Mouse (Mus musculus): ENCODE measurements around the gene Icam5.

- TF ChIP-seq POLR2A (IDR thresholded peaks at IDR 0.05; ENCODE audit: low read depth, low read length) (no peak), CTCF (IDR thresholded peaks at IDR 0.05; ENCODE audit: extremely low read depth, insufficient read depth, insufficient read length, insufficient replicate concordance) (no peak)
These were observed 500 bp upstream of the Icam5 start for GRCm38 (mm10) chr9:21031251-21031895.

Data from spleen, adult 2 months (tissue).